Mouse (Mus musculus) erythroblast, embryonic 14.5 days (primary cell): ENCODE data around the gene Wdr18.

Experiments used
- GATA1 ChIP-seq: IDR thresholded peaks from 2 replicates; pipeline ENCODE4 v1.6.1; 2012; ENCODE audit warnings: low read length, inconsistent platforms, mixed read lengths
- TAL1 ChIP-seq: IDR thresholded peaks from 3 replicates; pipeline ENCODE4 v1.6.1; 2012; ENCODE audit warnings: low read length, inconsistent platforms, mixed read lengths

DNA sequence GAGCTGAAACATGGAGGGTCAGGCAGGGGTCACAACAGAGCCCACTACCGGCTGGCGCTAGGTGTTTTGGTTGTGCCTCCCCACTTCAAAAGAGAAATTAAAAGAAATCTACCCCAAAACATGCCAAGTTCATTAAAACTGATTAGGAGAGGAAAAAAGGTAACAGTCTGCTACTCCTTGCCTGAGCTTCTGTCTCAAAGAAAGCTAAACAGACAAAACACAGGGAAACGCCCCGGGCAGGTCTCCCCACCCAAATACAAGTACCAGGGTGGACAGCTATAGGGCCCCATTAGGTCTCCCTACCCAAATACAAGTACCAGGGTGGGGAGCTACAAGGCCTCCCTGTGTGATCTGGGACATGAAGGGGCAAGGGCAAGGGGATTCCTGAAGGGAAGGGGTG lies 49.4 kb upstream of the Wdr18 start, which contains the start of gene Gm26602:
- TF ChIP-seq GATA1 (no peak), TAL1 (no peak)
